Comparison of ENCODE assay signal across 16 mouse cellular contexts in the genomic region with DNA sequence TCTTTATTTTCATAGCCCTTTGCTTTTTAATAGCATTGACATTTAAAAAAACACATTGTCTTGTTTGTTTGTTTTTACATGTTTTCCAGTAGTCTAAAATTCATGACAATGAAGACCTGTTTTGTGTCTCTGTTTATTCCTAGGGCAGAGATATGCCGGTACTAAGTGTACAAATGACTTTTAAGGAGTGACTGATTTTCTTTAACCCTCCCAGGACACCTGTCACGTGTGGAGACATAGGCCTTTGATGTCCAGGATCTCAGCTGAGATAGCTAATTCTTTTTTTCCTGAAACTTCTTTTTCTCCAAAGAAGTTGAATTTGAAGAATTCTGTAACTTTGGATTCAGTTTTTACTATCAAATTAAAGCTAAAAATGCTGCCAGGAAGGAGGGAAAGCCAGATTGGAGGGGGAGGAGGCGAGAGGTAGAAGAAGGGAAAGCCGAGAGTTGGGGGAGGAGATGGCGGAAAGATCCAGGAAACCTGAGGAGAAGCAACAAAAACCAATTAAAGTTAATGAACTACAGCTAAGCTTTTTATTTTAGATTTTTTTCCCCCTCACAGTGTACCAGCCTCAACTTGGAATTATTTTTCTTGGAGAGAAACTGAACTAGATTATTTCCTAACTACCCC.
DNase-seq lines count a peak whose midpoint lies in the region; ATAC-seq and TF ChIP-seq lines count a peak whose summit lies in the region.
"Had no signal": no experiment of that assay in that cellular context is flagged by ENCODE, and none has a peak within 500 bp of the region (broad histone marks: within the 10 kb centered on the region; RNA-seq: fewer than 3 reads in every experiment).

No protein-coding gene starts in this region.

- no peak for TF ChIP-seq CTCF in left cerebral cortex, adult 2 months (IDR thresholded peaks at IDR 0.05)

- H3K36me3 ChIP-seq in heart, embryonic 15.5 days = no peaks in the 10 kb centered on the region
- no peaks in the 10 kb centered on the region for H3K36me3 ChIP-seq in lung, embryonic 15.5 days
- H3K36me3 ChIP-seq: limb, embryonic 12.5 days; midbrain, embryonic 15.5 days; neural tube, embryonic 13.5 days; stomach, embryonic 15.5 days had no signal

- no peaks in the 10 kb centered on the region for H3K9me3 ChIP-seq in heart, embryonic 15.5 days (replicated peaks)
- H3K9me3 ChIP-seq in lung, embryonic 15.5 days = no peaks in the 10 kb centered on the region; the same call in 1 of the 2 replicates
- H3K9me3 ChIP-seq: midbrain, embryonic 15.5 days; neural tube, embryonic 13.5 days; stomach, embryonic 15.5 days had no signal

- no peak for ATAC-seq in heart, embryonic 15.5 days (replicated peaks; ENCODE audit: insufficient number of reproducible peaks, insufficient read depth, low FRiP score, low read depth)
- ATAC-seq in lung, embryonic 15.5 days (ENCODE audit: borderline replicate concordance, extremely low read depth, low FRiP score, low TSS enrichment) = no peak; the same call in 1 of the 2 replicates
- ATAC-seq: midbrain, embryonic 15.5 days had no signal

- no peak overlapping the region for H3K4me2 ChIP-seq in heart, embryonic 15.5 days
- no peak overlapping the region for H3K4me2 ChIP-seq in lung, embryonic 15.5 days
- H3K4me2 ChIP-seq: hindbrain, embryonic 14.5 days; limb, embryonic 12.5 days; midbrain, embryonic 15.5 days; neural tube, embryonic 13.5 days; stomach, embryonic 15.5 days had no signal

- no peaks in the 10 kb centered on the region for H3K27me3 ChIP-seq in heart, embryonic 15.5 days
- H3K27me3 ChIP-seq in lung, embryonic 15.5 days = no peaks in the 10 kb centered on the region
- H3K27me3 ChIP-seq: limb, embryonic 12.5 days; midbrain, embryonic 15.5 days; neural tube, embryonic 13.5 days; stomach, embryonic 15.5 days had no signal

- H3K4me1 ChIP-seq in heart, embryonic 15.5 days (replicated peaks) = peaks cover 6% of the 10 kb centered on the region
- H3K4me1 ChIP-seq in lung, embryonic 15.5 days = 0 out of 2 replicates have a peak, but pooled peaks cover 2% of the 10 kb centered on the region
- H3K4me1 ChIP-seq: limb, embryonic 12.5 days; midbrain, embryonic 15.5 days; neural tube, embryonic 13.5 days; stomach, embryonic 15.5 days had no signal

- intact Hi-C loops in left cerebral cortex, adult 2 months (cut with DNase I) = loop anchor here (1.0 to 10.0 kb wide), 12 partner anchors 121 to 1336 kb away; no protein-coding TSS in a partner anchor

- H3K4me3 ChIP-seq in heart, embryonic 15.5 days = no peak overlapping the region
- no peak overlapping the region for H3K4me3 ChIP-seq in lung, embryonic 15.5 days
- H3K4me3 ChIP-seq in left cerebral cortex, adult 2 months = no peak overlapping the region
- H3K4me3 ChIP-seq: erythroblast, embryonic 14.5 days; limb, embryonic 12.5 days; midbrain, embryonic 15.5 days; neural tube, embryonic 13.5 days; stomach, embryonic 15.5 days had no signal

- DNase-seq in heart, adult 9 months (ENCODE audit: low spot score in 2 of 2) = no peak
- no peak for DNase-seq in lung, postnatal 36 days
- DNase-seq in left cerebral cortex, adult 2 months (ENCODE audit: extremely low spot score in 1 of 2, low spot score in 2 of 2) = peak; percentile 29 to 62
- DNase-seq in right cerebral cortex, postnatal 4 days = peak; percentile 9
- no peak for DNase-seq in liver
- no peak for DNase-seq in adrenal gland, adult 18-20 months (ENCODE audit: low spot score in 2 of 2)
- DNase-seq: cerebellum, postnatal 36 days; kidney, postnatal 36 days had no signal

- H3K9ac ChIP-seq in heart, embryonic 15.5 days = no peak overlapping the region
- H3K9ac ChIP-seq in lung, embryonic 15.5 days = no peak overlapping the region
- H3K9ac ChIP-seq: hindbrain, embryonic 14.5 days; limb, embryonic 12.5 days; midbrain, embryonic 15.5 days; neural tube, embryonic 13.5 days; stomach, embryonic 15.5 days had no signal

- peak overlapping the region; percentile 45 for H3K27ac ChIP-seq in heart, embryonic 15.5 days
- peak overlapping the region; percentile 16; the same call in 1 of the 2 replicates for H3K27ac ChIP-seq in lung, embryonic 15.5 days
- H3K27ac ChIP-seq in left cerebral cortex, adult 2 months = peak overlapping the region; percentile 76
- H3K27ac ChIP-seq: hindbrain, embryonic 14.5 days; limb, embryonic 12.5 days; midbrain, embryonic 15.5 days; neural tube, embryonic 13.5 days; stomach, embryonic 15.5 days had no signal

- 56% methylated on average over 5 of the region's 5 CpGs for WGBS in heart, embryonic 15.5 days
- WGBS in lung, embryonic 15.5 days = 52% methylated on average over 5 of the region's 5 CpGs

Comparison
In these comparisons a context has a peak if more than half of its experiments do, and no peak if none do; other contexts are left out.
1. H3K27ac ChIP-seq: peak in every context shown above with its lines; median percentile 76 in left cerebral cortex, adult 2 months; 45 in heart, embryonic 15.5 days; 16 in lung, embryonic 15.5 days.
2. DNase-seq: peak in left cerebral cortex, adult 2 months (2 of 2) and right cerebral cortex, postnatal 4 days (single experiment); none in heart, adult 9 months (0 of 2), lung, postnatal 36 days (single experiment), liver (single experiment) and adrenal gland, adult 18-20 months (0 of 2).